Mouse (Mus musculus) lung, embryonic 14.5 days (tissue): ENCODE measurements around the gene Eml4. TPM values are rescaled to one million over a fixed set of nuclear protein-coding genes. Genes with fewer than 3 reads are reported as not detected.

Experiments used
- ATAC-seq: fragments of 200-750 bp; cut with Nextera tagmentation; 2 replicates; pipeline ENCODE4 v1.8.0; 2017; ENCODE audit warnings: mild to moderate bottlenecking, moderate TSS enrichment, moderate library complexity; ENCODE audit not compliant: insufficient read depth
- DNase-seq: peaks from one replicate; pipeline ENCODE4 v3.0.0-alpha.2; 2015
- H3K27ac ChIP-seq: fragments of 300-500 bp; sonication (generic); 2 replicates; pipeline ENCODE4 v1.5.1; 2014; ENCODE audit warnings: low read depth, mild to moderate bottlenecking, moderate library complexity
- H3K27me3 ChIP-seq: fragments of 300-500 bp; sonication (generic); 2 replicates; pipeline ENCODE4 v1.6.1; 2014; ENCODE audit warnings: low read length, control low read depth; ENCODE audit not compliant: insufficient read depth
- H3K36me3 ChIP-seq: fragments of 300-500 bp; sonication (generic); 2 replicates; pipeline ENCODE4 v1.6.1; 2014; ENCODE audit warnings: control low read depth; ENCODE audit not compliant: insufficient read depth
- H3K4me1 ChIP-seq: fragments of 300-500 bp; sonication (generic); 2 replicates; pipeline ENCODE4 v1.6.1; 2014; ENCODE audit warnings: antibody characterized with exemption, control low read depth; ENCODE audit not compliant: insufficient read depth
- H3K4me2 ChIP-seq: fragments of 300-500 bp; sonication (generic); 2 replicates; pipeline ENCODE4 v1.6.1; 2014; ENCODE audit warnings: mild to moderate bottlenecking
- H3K4me3 ChIP-seq: fragments of 300-500 bp; sonication (generic); 2 replicates; pipeline ENCODE4 v1.5.1; 2014; ENCODE audit warnings: low read depth, low read length
- H3K9ac ChIP-seq: fragments of 300-500 bp; sonication (generic); 2 replicates; pipeline ENCODE4 v1.6.1; 2014
- H3K9me3 ChIP-seq: fragments of 300-500 bp; sonication (generic); 2 replicates; pipeline ENCODE4 v1.6.1; 2016; ENCODE audit warnings: low read depth, low read length, control low read depth
- CTCF ChIP-seq: IDR thresholded peaks from 2 replicates; pipeline ENCODE4 v1.5.1; 2016; ENCODE audit warnings: antibody characterized with exemption, low read depth
- WGBS: fragments of 180-500 bp; shearing (Covaris S2); extraction: QIAGEN DNeasy Blood & Tissue Kit; methylation state at CpG from one replicate; pipeline ENCODE4 v1.1.7; 2014; 5-methylcytosine and 5-hydroxymethylcytosine counted together
- polyA plus RNA-seq: library from polyadenylated mRNA; unstranded; fragments of >200 nt; fragmentation: Nextera tagmentation; extraction: Ambion mirVana; gene quantifications from 2 replicates; pipeline ENCODE4 v1.2.1, GENCODE M21; 2014

Gene Eml4
- polyA plus RNA-seq, 1 experiment from 2014 or later: 55.3 TPM

DNA sequence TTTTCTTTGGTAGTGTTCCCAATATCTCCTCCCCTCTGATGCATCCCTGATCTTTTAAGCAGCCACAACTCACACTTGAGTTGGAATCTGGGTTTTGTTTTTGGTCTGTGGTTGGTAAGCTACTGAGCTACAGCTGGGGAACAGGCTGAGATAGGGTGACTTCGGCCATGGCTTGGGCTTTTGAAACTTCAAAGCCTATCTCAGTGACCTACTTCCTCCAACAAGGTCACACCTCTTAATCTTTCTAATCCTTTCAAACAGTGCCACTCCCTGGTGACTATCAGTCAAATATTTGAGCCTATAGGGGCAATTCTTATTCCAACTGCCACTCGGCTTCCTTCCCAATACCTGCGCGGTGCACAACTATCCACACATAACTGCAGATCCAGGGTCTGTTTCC lies 149.0 kb downstream of the Eml4 start:
- Histone ChIP-seq H3K36me3 (peaks cover 54% of the 10 kb centered on the region), H3K4me1 (no peaks in the 10 kb centered on the region), H3K4me2 (no peak overlapping the region), H3K4me3 (no peak overlapping the region), H3K9me3 (no peaks in the 10 kb centered on the region), H3K9ac (no peak overlapping the region), H3K27me3 (no peaks in the 10 kb centered on the region), H3K27ac (no peak overlapping the region)
- ATAC-seq (no peak), DNase-seq (no peak)
- WGBS: 86% methylated on average over 4 of the region's 4 CpGs
- TF ChIP-seq CTCF: no peak

DNA sequence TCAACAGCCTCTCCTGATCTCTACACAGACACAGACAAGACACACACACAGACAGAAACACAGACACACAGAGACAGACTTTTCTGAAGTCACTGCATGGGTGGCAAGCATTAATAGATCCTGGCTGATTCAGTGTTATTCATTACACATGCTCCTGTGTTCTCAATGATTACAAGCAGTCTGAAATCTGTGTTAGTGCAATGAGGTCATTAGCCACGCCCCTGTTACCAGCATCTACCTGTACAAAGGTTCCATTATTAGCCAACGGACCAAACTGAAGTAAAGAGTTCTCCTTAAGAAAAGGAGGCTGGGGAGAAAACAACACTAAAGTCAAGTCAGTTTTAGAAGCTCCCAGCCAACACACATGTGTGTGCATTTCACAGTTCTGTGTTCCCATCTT lies 153.0 kb downstream of the Eml4 start:
- Histone ChIP-seq H3K4me1 (no peaks in the 10 kb centered on the region), H3K27me3 (no peaks in the 10 kb centered on the region), H3K4me2 (no peak overlapping the region), H3K36me3 (peaks cover 40% of the 10 kb centered on the region), H3K27ac (no peak overlapping the region), H3K9me3 (no peaks in the 10 kb centered on the region), H3K4me3 (no peak overlapping the region), H3K9ac (no peak overlapping the region)
- TF ChIP-seq CTCF: no peak
- no peak for DNase-seq
- ATAC-seq: no peak
- 77% methylated on average over 2 of the region's 2 CpGs for WGBS

DNA sequence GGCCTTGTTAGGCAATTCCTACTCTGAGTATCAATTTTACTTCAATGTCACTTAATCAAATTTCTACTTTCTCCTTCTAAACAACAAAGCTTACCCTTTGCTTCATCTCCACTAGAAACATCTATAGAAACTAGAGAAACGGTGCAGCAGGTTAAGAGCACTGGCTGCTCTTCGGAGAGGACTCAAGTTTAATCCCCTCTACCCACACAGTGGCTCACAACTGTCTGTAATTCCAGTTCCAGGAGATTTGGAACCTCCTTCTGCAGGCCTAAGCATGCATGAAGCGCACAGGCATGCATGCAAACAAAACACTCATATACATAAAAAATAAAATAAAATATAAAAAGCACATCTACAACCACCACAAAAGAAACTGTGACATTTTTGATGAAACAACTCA lies 161.4 kb downstream of the Eml4 start:
- no peak for ATAC-seq
- no peak overlapping the region for H3K4me3 ChIP-seq
- H3K9ac ChIP-seq: no peak overlapping the region
- H3K4me2 ChIP-seq: no peak overlapping the region
- H3K4me1 ChIP-seq: peaks cover 6% of the 10 kb centered on the region
- WGBS: 82% methylated on average over 3 of the region's 3 CpGs
- TF ChIP-seq CTCF: no peak
- no peak for DNase-seq
- H3K9me3 ChIP-seq: no peaks in the 10 kb centered on the region
- H3K27me3 ChIP-seq: no peaks in the 10 kb centered on the region
- no peak overlapping the region for H3K27ac ChIP-seq
- no peaks in the 10 kb centered on the region for H3K36me3 ChIP-seq

DNA sequence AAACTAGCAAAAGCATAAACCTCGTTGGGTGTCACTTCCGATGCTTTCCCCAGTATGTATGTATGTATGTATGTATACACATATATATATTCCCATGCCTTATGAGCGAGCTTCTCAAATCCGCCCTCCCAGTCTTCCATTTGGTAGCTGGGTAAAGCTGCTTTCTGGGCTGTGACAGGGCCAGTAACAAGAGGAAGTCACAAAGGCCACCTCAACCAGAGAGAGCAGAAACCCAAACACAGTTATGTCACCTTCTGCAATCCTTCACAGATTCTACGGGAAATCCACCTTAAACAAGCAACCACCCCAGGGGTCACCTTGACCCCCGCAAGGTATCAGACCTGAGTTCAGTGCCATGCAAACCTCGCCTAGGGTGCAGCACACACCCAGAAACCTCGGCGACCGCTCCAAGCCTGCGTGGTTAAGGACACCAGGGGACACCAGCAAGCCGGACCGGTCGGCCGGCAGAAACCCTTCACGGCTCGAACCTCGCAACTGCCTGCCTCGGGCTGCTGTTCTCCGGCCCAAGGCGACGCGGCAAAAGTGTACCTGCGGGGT lies 163.0 kb downstream of the Eml4 start:
- Histone ChIP-seq H3K27me3 (no peaks in the 10 kb centered on the region), H3K9ac (peak overlapping the region; percentile 85), H3K4me1 (peaks cover 6% of the 10 kb centered on the region), H3K9me3 (no peaks in the 10 kb centered on the region), H3K27ac (peak overlapping the region; percentile 73), H3K4me2 (peak overlapping the region; percentile 66), H3K36me3 (no peaks in the 10 kb centered on the region), H3K4me3 (peak overlapping the region; percentile 64)
- peak; percentile 71 for ATAC-seq
- TF ChIP-seq CTCF: peak; percentile 9; the same call in 1 of the 2 replicates
- DNase-seq: no peak
- WGBS: 1% methylated on average over 24 of the region's 24 CpGs

DNA sequence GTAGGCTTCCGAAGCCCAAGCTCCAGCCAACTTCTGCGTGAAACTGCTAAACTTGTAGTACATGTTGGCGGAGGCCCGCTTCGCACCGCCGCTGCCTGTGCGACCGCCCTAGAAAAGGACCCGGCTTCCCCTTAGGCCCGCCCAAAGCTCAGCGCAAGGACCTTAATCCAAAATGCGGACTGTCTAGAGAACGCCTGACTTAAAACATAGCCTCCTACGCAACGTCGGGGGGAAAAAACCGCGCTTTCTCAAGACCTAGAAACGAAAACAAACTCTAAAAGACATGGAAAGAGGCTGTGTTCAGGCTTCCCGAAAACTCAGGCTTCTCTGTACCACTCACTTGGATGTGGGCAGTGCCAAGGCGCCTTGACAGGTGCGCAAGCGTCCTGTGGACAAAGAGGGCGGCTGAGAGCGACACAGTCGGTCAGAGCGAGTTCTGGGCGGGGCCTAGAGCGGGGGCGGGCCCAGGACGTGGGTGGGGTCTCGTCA lies 163.5 kb downstream of the Eml4 start:
- no peaks in the 10 kb centered on the region for H3K27me3 ChIP-seq
- peak overlapping the region; percentile 85 for H3K9ac ChIP-seq
- WGBS: under 1% methylated on average over 33 of the region's 33 CpGs
- peak overlapping the region; percentile 64 for H3K4me3 ChIP-seq
- peaks cover 6% of the 10 kb centered on the region for H3K4me1 ChIP-seq
- no peaks in the 10 kb centered on the region for H3K9me3 ChIP-seq
- H3K4me2 ChIP-seq: peak overlapping the region; percentile 66
- peak overlapping the region; percentile 73 for H3K27ac ChIP-seq
- no peak for TF ChIP-seq CTCF
- DNase-seq (peak; percentile 96), ATAC-seq (peak; percentile 98)
- H3K36me3 ChIP-seq: no peaks in the 10 kb centered on the region

GRCm38 (mm10) chr17:83517280-83518015 lies 166.7 kb downstream of the Eml4 start, which contains the start of gene Cox7a2l:
Cox7a2l (minus strand) TSS chr17:83517330.
- no peak within 1 kb of the TSS for H3K9ac ChIP-seq

GRCm38 (mm10) chr17:83521881-83522280 lies 171.2 kb downstream of the Eml4 start:
- no peak for ATAC-seq
- no peak for DNase-seq
- no peaks in the 10 kb centered on the region for H3K36me3 ChIP-seq
- H3K4me1 ChIP-seq: peaks cover 10% of the 10 kb centered on the region; the same call in 1 of the 2 replicates
- H3K27ac ChIP-seq: no peak overlapping the region
- H3K4me2 ChIP-seq: no peak overlapping the region
- no peaks in the 10 kb centered on the region for H3K9me3 ChIP-seq
- H3K9ac ChIP-seq: no peak overlapping the region
- WGBS: 82% methylated on average over 4 of the region's 4 CpGs
- no peak for TF ChIP-seq CTCF
- no peak overlapping the region for H3K4me3 ChIP-seq
- H3K27me3 ChIP-seq: no peaks in the 10 kb centered on the region

More at GRCm38 (mm10) chr17:83517280-83518015, 166.7 kb downstream of the Eml4 start, which contains the start of gene Cox7a2l:
- no peak within 1 kb of the TSS for H3K4me3 ChIP-seq
- no peak for TF ChIP-seq CTCF
- H3K9me3 ChIP-seq: no peaks in the 10 kb centered on the region
- peaks cover 6% of the 10 kb centered on the region for H3K4me1 ChIP-seq
- WGBS: 91% methylated on average over 8 of the region's 8 CpGs
- no peaks in the 10 kb centered on the region for H3K36me3 ChIP-seq
- no peak for DNase-seq
- H3K27ac ChIP-seq: no peak within 1 kb of the TSS
- ATAC-seq: no peak
- H3K27me3 ChIP-seq: no peaks in the 10 kb centered on the region
- H3K4me2 ChIP-seq: no peak within 1 kb of the TSS
